Mouse (Mus musculus) heart, embryonic 16.5 days (tissue): ENCODE data around the gene Pold4. TPM values are rescaled to one million over a fixed set of nuclear protein-coding genes. Genes with fewer than 3 reads are reported as not detected.

Experiments used
- ATAC-seq: fragments of 200-750 bp; cut with Nextera tagmentation; replicated peaks from 2 replicates; pipeline ENCODE4 v1.8.0; 2017; ENCODE audit warnings: moderate number of reproducible peaks; ENCODE audit not compliant: insufficient read depth, low FRiP score; ENCODE audit errors: extremely low read depth
- H3K27ac ChIP-seq: fragments of 300-500 bp; sonication (generic); 2 replicates; pipeline ENCODE4 v1.5.1; 2014; ENCODE audit warnings: mild to moderate bottlenecking, low read length, control low read depth, moderate library complexity
- H3K27me3 ChIP-seq: fragments of 300-500 bp; sonication (generic); 2 replicates; pipeline ENCODE4 v1.6.1; 2014; ENCODE audit warnings: low read length, mixed read lengths; ENCODE audit not compliant: control insufficient read depth, insufficient read depth
- H3K36me3 ChIP-seq: fragments of 300-500 bp; sonication (generic); 2 replicates; pipeline ENCODE4 v1.6.1; 2014; ENCODE audit not compliant: control insufficient read depth, insufficient read depth
- H3K4me1 ChIP-seq: fragments of 300-500 bp; sonication (generic); 2 replicates; pipeline ENCODE4 v1.6.1; 2014; ENCODE audit warnings: low read length, mixed read lengths; ENCODE audit not compliant: control insufficient read depth, insufficient read depth
- H3K4me2 ChIP-seq: fragments of 300-500 bp; sonication (generic); 2 replicates; pipeline ENCODE4 v1.6.1; 2014; ENCODE audit warnings: low read depth, mild to moderate bottlenecking, control low read depth, low read length
- H3K4me3 ChIP-seq: fragments of 300-500 bp; sonication (generic); 2 replicates; pipeline ENCODE4 v1.5.1; 2014; ENCODE audit warnings: mild to moderate bottlenecking, control low read depth, low read length
- H3K9ac ChIP-seq: fragments of 300-500 bp; sonication (generic); 2 replicates; pipeline ENCODE4 v1.6.1; 2014; ENCODE audit warnings: low read length, control low read depth
- H3K9me3 ChIP-seq: fragments of 300-500 bp; sonication (generic); replicated peaks from 2 replicates; pipeline ENCODE4 v1.6.1; 2016; ENCODE audit warnings: low read length; ENCODE audit not compliant: control insufficient read depth
- WGBS: fragments of 180-500 bp; shearing (Covaris S2); extraction: QIAGEN DNeasy Blood & Tissue Kit; methylation state at CpG from one replicate; pipeline ENCODE4 v1.1.7; 2014; 5-methylcytosine and 5-hydroxymethylcytosine counted together
- polyA plus RNA-seq: library from polyadenylated mRNA; unstranded; fragments of >200 nt; fragmentation: Nextera tagmentation; extraction: Ambion mirVana; gene quantifications from 2 replicates; pipeline ENCODE4 v1.2.1, GENCODE M21; 2015

Gene Pold4
- 22.6 and 24.9 TPM in 2 replicates for polyA plus RNA-seq

- 8% methylated on average over 26 of the region's 26 CpGs for WGBS
- Histone ChIP-seq H3K9ac (peak within 1 kb of the TSS; percentile 78), H3K36me3 (no peaks in the 10 kb centered on the region), H3K4me1 (peaks cover 8% of the 10 kb centered on the region), H3K27ac (peak within 1 kb of the TSS; percentile 88), H3K27me3 (no peaks in the 10 kb centered on the region; the same call in 1 of the 2 replicates), H3K9me3 (no peaks in the 10 kb centered on the region), H3K4me3 (peak within 1 kb of the TSS; percentile 70), H3K4me2 (peak within 1 kb of the TSS; percentile 82)
- ATAC-seq = peak; percentile 91
Measured at GRCm38 (mm10) chr19:4231253-4232185, at the start of gene Pold4. Gene Pold4 (plus strand): TSS chr19:4231899.

DNA sequence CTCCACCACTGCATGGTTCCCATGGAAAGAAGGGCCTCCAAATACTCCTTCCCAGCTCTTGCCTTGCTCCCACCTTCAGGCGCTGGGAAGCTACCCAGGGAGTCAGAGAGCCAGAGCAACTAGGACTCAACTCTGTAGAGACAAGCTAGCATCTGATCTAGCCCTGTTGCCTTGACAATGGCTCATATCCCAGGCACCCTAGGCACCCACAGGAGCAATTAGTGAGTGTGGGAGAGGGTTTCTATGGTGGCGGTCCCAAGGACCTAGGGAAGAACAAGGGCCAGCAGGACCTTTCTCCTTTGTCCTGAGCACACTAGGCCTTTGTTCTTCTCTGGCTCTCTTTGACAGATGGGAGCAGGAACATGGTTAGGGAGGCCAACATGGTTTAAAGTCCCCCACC lies 48.0 kb upstream of the Pold4 start:
- Histone ChIP-seq H3K4me3 (no peak overlapping the region), H3K4me2 (no peak overlapping the region), H3K27me3 (no peaks in the 10 kb centered on the region), H3K4me1 (peaks cover 30% of the 10 kb centered on the region), H3K9me3 (no peaks in the 10 kb centered on the region), H3K36me3 (no peaks in the 10 kb centered on the region), H3K9ac (no peak overlapping the region), H3K27ac (no peak overlapping the region)
- WGBS = 80% methylated on average over 2 of the region's 2 CpGs
- ATAC-seq = no peak

DNA sequence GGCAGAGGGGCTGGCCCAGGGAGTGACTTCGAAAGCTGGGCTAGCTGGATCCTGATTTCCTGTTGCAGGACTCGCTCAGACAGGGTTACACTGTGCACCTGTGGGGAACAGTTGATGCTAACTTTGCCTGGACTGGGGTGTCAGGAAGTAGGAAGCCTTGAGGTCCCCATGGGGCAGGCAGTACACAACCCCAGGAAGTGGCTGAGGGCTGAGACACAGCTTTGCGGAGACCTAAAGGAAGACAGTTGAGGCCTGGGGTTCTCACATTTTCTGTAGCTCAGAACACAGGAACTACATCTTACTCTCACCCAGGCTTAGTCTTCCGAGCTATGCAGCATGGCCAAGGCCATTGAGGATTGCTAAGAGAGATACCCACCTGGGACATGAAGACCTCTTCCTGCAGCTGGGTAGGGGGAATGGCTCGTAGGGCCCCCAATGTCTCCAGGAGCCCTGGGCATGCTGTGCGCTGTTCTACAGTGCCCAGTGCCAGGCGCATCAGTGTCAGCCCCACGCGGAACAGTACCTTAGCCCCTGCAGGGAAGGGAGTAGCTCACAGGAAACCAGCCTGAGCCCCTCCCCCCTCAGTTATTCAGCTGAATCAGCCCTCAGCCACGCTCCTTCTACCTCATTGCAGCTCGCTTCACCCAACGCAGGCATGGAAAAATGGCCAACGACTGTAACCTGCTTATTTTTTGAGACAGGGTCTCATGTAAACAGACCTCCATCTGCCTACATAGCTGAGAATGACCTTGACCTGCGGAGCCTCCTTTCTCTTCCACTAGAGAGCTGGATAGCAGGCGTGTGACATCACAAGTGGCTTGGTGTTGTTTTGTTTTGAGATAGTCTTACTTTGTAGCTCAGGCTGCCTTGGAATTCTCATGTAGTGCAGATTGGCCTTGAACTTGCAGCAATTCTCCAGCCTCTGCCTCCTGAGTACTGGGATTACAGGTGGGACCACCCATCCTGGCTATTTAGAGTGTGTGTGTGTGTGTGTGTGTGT lies 46.4 kb upstream of the Pold4 start:
- H3K4me2 ChIP-seq = peak overlapping the region; percentile 22; the same call in 1 of the 2 replicates
- peak; percentile 67 for ATAC-seq

GRCm38 (mm10) chr19:4187303-4187702 lies 44.4 kb upstream of the Pold4 start:
- Histone ChIP-seq H3K4me3 (no peak overlapping the region), H3K4me1 (peaks cover 32% of the 10 kb centered on the region), H3K9ac (peak overlapping the region; percentile 34; the same call in 1 of the 2 replicates), H3K27me3 (no peaks in the 10 kb centered on the region), H3K36me3 (no peaks in the 10 kb centered on the region), H3K27ac (peak overlapping the region; percentile 54), H3K9me3 (no peaks in the 10 kb centered on the region), H3K4me2 (peak overlapping the region; percentile 18)
- ATAC-seq = no peak
- WGBS = 58% methylated on average over 3 of the region's 3 CpGs

More for the DNA sequence above, 46.4 kb upstream of the Pold4 start:
- H3K36me3 ChIP-seq = no peaks in the 10 kb centered on the region
- no peak overlapping the region for H3K4me3 ChIP-seq
- H3K9me3 ChIP-seq = no peaks in the 10 kb centered on the region
- no peaks in the 10 kb centered on the region for H3K27me3 ChIP-seq
- H3K9ac ChIP-seq = no peak overlapping the region
- H3K27ac ChIP-seq = peak overlapping the region; percentile 77
- 44% methylated on average over 15 of the region's 15 CpGs for WGBS
- peaks cover 30% of the 10 kb centered on the region for H3K4me1 ChIP-seq

DNA sequence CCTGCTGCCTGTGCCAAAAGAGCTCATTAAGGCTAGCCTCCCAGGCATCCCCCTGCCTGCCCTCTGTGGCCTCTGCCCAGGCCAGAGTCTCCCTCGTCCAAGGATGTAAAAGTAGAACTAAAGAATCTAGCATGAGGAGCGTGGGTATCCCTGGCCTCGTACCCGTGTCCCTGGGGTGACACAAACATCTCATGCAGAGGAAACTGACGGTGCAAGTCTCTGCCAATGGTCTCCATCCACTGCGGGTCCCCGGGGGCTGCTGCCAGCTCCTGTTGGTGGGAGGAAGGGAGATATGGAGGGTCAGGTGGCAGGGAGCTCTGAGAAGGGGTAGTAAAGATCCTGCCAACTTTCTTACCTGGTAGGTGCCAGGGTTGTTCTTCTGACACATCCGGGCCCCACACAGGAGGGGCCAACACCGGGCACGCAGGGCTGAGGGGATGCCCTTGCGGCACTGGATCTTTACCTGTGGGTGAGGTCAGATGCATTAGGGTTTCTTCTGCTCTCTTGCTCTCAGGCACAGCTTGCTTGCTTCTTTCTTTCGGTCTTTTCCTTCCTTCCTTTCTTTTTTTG lies 42.6 kb upstream of the Pold4 start:
- Histone ChIP-seq H3K4me3 (no peak overlapping the region), H3K27me3 (no peaks in the 10 kb centered on the region), H3K9me3 (no peaks in the 10 kb centered on the region), H3K4me1 (peaks cover 45% of the 10 kb centered on the region), H3K27ac (no peak overlapping the region), H3K4me2 (no peak overlapping the region), H3K9ac (no peak overlapping the region), H3K36me3 (peaks cover 10% of the 10 kb centered on the region)
- ATAC-seq = no peak
- 84% methylated on average over 12 of the region's 12 CpGs for WGBS

DNA sequence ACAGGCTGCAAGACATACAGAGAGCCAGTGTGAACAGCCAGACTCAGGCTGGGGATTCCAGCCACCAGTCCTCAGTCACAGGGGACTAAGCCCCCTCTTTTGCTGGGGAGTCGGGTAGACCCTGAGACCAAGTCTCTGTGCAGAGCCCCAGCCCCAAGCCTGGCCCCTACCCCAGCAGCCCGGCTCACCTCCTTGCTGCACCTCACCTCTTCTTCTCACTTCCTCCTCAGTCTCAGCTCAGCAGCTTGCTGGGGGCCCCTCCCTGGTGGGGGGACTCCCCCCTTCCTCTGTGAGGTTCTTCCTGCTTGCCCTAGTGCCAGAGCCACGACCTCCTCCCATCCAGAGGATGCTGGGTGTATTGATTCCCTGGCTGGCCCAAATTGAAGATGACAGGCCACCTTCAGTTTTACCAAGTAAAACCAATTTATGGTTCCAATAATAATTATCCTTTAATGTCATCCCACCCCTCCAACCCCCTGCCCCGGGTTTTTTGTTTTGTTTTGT lies 40.8 kb upstream of the Pold4 start, which contains the start of gene Tbc1d10c:
Gene Tbc1d10c (minus strand): TSS at position 454 of the 504 bp plus-strand sequence.
- H3K27me3 ChIP-seq = no peaks in the 10 kb centered on the region
- peak within 1 kb of the TSS; percentile 99 for H3K9ac ChIP-seq
- ATAC-seq = no peak
- peaks cover 27% of the 10 kb centered on the region for H3K36me3 ChIP-seq
- H3K9me3 ChIP-seq = no peaks in the 10 kb centered on the region
- 39% methylated on average over 4 of the region's 4 CpGs for WGBS
- H3K4me3 ChIP-seq = peak within 1 kb of the TSS; percentile 95
- peak within 1 kb of the TSS; percentile 98 for H3K4me2 ChIP-seq
- H3K27ac ChIP-seq = peak within 1 kb of the TSS; percentile 96
- peaks cover 41% of the 10 kb centered on the region for H3K4me1 ChIP-seq

- Histone ChIP-seq H3K36me3 (peaks cover 30% of the 10 kb centered on the region), H3K4me2 (peak within 1 kb of the TSS; percentile 98), H3K4me3 (peak within 1 kb of the TSS; percentile 95), H3K27me3 (no peaks in the 10 kb centered on the region), H3K9me3 (no peaks in the 10 kb centered on the region), H3K9ac (peak within 1 kb of the TSS; percentile 99), H3K27ac (peak within 1 kb of the TSS; percentile 96), H3K4me1 (peaks cover 39% of the 10 kb centered on the region)
- 5% methylated on average over 42 of the region's 47 CpGs for WGBS
- peak; percentile 92 for ATAC-seq
Measured at GRCm38 (mm10) chr19:4191528-4192250, 40.0 kb upstream of the Pold4 start, which contains the start of gene Ppp1ca. Gene Ppp1ca (plus strand): TSS chr19:4192065.
